Mouse (Mus musculus) heart, embryonic 15.5 days (tissue): Measurements from ENCODE around the gene Gpr15. TPM values are rescaled to one million over a fixed set of nuclear protein-coding genes. Genes with fewer than 3 reads are reported as not detected.

Experiments
- ATAC-seq: fragments of 200-750 bp; cut with Nextera tagmentation; replicated peaks from 2 replicates; pipeline ENCODE4 v1.8.0; 2017; ENCODE audit warnings: low read depth, moderate TSS enrichment; ENCODE audit not compliant: insufficient number of reproducible peaks, insufficient read depth, low FRiP score
- H3K27ac ChIP-seq: fragments of 300-500 bp; sonication (generic); 2 replicates; pipeline ENCODE4 v1.5.1; 2015; ENCODE audit warnings: mild to moderate bottlenecking, inconsistent platforms
- H3K27me3 ChIP-seq: fragments of 300-500 bp; sonication (generic); 2 replicates; pipeline ENCODE4 v1.6.1; 2015; ENCODE audit warnings: inconsistent platforms
- H3K36me3 ChIP-seq: fragments of 300-500 bp; sonication (generic); 2 replicates; pipeline ENCODE4 v1.6.1; 2015; ENCODE audit warnings: mild to moderate bottlenecking, inconsistent platforms
- H3K4me1 ChIP-seq: fragments of 300-500 bp; sonication (generic); replicated peaks from 2 replicates; pipeline ENCODE4 v1.6.1; 2015; ENCODE audit warnings: inconsistent platforms
- H3K4me2 ChIP-seq: fragments of 300-500 bp; sonication (generic); 2 replicates; pipeline ENCODE4 v1.6.1; 2015; ENCODE audit warnings: inconsistent platforms, mild to moderate bottlenecking, moderate library complexity
- H3K4me3 ChIP-seq: fragments of 300-500 bp; sonication (generic); 2 replicates; pipeline ENCODE4 v1.5.1; 2015; ENCODE audit warnings: mild to moderate bottlenecking, inconsistent platforms
- H3K9ac ChIP-seq: fragments of 300-500 bp; sonication (generic); 2 replicates; pipeline ENCODE4 v1.6.1; 2015; ENCODE audit warnings: mild to moderate bottlenecking, inconsistent platforms
- H3K9me3 ChIP-seq: fragments of 300-500 bp; sonication (generic); replicated peaks from 2 replicates; pipeline ENCODE4 v1.6.1; 2016; ENCODE audit warnings: inconsistent platforms
- WGBS: fragments of 180-500 bp; shearing (Covaris S2); methylation state at CpG from one replicate; pipeline ENCODE4 v1.1.7; 2015; ENCODE audit warnings: mixed read lengths; 5-methylcytosine and 5-hydroxymethylcytosine counted together
- polyA plus RNA-seq: library from polyadenylated mRNA; unstranded; fragments of >200 nt; fragmentation: Nextera tagmentation; extraction: Ambion mirVana; gene quantifications from 2 replicates; pipeline ENCODE4 v1.2.1, GENCODE M21; 2015

Gene Gpr15
- 0.20 TPM in 1 of 2 replicates, not detected in the other for polyA plus RNA-seq

DNA sequence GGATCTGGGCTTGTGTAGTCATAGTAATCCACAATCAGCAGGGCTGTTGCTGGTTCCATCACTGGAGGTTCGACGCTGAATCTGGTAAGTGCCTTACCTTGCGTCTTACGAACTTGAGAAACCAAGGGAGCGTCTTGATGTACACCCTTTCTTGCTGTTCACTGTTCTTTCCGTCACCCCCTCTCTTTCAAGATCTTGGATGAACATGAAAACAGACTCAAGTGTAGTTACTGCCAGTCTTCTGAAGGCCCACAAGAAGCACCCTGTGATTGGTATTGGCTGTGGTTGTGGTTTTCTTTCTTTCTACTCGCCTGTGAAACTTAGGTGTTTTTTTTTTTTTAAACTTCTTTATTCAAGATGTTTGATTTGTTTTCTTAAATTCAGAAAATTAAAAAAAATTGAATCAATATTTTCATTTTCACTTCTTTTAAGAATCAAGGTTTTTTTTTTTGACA is at the start of gene Gpr15:
TSS of gene Gpr15 (minus strand) at position 405 of the 455 bp plus-strand sequence.
- no peak within 1 kb of the TSS for H3K4me3 ChIP-seq
- no peaks in the 10 kb centered on the region for H3K27me3 ChIP-seq
- no peak within 1 kb of the TSS for H3K4me2 ChIP-seq
- no peak within 1 kb of the TSS for H3K27ac ChIP-seq
- no peak for ATAC-seq
- 86% methylated on average over 7 of the region's 7 CpGs for WGBS
- H3K36me3 ChIP-seq = no peaks in the 10 kb centered on the region
- no peaks in the 10 kb centered on the region for H3K9me3 ChIP-seq
- no peak within 1 kb of the TSS for H3K9ac ChIP-seq
- no peaks in the 10 kb centered on the region for H3K4me1 ChIP-seq

DNA sequence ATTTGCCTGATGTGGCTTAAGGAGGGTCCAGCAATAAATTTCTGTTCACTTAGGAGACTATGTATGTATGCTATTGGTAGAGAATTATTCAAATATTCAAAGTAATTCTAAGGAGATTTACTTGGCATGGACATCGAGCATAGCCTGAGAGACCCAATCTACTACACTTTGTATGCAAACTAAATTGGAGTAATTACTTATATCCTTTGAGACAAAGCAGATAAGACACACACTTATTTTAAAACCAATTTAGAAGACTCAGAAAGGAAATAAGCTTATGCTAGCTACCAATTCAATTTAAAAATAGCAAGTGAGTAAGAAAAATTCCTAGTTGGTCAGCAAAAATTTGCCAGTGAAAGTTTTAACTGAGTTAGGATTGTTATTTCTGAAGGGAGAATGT is 44.2 kb upstream of the Gpr15 start, which contains the start of gene Olfr172:
TSS of gene Olfr172 (minus strand) at position 101 of the 400 bp plus-strand sequence.
- Histone ChIP-seq H3K9ac (no peak within 1 kb of the TSS), H3K4me1 (no peaks in the 10 kb centered on the region), H3K36me3 (no peaks in the 10 kb centered on the region), H3K4me3 (no peak within 1 kb of the TSS), H3K4me2 (no peak within 1 kb of the TSS), H3K27me3 (no peaks in the 10 kb centered on the region), H3K9me3 (no peaks in the 10 kb centered on the region), H3K27ac (no peak within 1 kb of the TSS)
- 72% methylated on average over 1 of the region's 1 CpGs for WGBS
- no peak for ATAC-seq

DNA sequence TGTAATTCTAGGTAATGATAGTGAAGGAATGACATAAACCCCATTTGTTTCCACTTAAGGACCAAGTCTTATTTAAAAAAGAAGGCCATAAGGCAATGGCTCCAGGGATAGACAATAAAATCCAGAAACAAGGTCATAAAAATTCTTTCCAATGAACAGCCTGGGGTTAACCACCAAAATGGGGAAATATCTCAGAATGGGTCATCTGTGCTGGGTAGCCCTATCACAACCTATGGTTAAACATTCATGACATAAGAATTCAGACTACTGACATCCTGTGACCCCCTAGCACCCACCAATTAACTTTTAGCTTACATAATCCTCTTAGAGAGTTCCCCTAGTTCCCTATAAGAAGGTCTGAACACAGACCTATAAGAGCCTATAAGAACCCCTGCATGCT is 37.3 kb upstream of the Gpr15 start:
- H3K4me1 ChIP-seq = 0 out of 2 replicates have a peak, but pooled peaks cover under 1% of the 10 kb centered on the region
- H3K4me3 ChIP-seq = no peak overlapping the region
- no peak overlapping the region for H3K27ac ChIP-seq
- no peak for ATAC-seq
- no peaks in the 10 kb centered on the region for H3K27me3 ChIP-seq
- no peaks in the 10 kb centered on the region for H3K9me3 ChIP-seq
- no peaks in the 10 kb centered on the region for H3K36me3 ChIP-seq
- no peak overlapping the region for H3K4me2 ChIP-seq
- no peak overlapping the region for H3K9ac ChIP-seq

- Histone ChIP-seq H3K27me3 (no peaks in the 10 kb centered on the region), H3K4me1 (0 out of 2 replicates have a peak, but pooled peaks cover 2% of the 10 kb centered on the region), H3K9ac (no peak overlapping the region), H3K4me3 (no peak overlapping the region), H3K4me2 (no peak overlapping the region), H3K27ac (no peak overlapping the region), H3K36me3 (no peaks in the 10 kb centered on the region), H3K9me3 (no peaks in the 10 kb centered on the region)
- 18% methylated on average over 1 of the region's 1 CpGs for WGBS
- ATAC-seq = no peak
These were observed 32.4 kb upstream of the Gpr15 start for GRCm38 (mm10) chr16:58751314-58751713.

DNA sequence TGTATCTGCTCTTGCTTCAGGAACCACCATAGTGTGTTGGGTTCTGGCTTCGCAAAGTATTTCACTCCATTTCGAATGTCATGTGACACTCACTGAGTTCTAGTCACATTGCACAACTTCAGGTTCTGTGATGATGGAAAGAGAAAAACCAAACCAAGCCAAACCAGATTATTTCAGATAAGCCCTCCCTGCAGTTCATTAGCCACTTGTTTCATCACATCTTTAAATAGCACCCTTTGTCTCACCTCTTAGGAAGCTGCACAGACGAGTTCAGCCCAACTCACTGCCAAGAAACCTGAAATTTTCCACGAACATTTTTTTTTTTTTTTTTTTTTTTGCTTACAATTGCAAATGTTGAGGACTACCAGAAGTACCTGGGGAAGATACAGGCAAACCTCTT is 27.8 kb upstream of the Gpr15 start:
- 24% methylated on average over 4 of the region's 4 CpGs for WGBS
- Histone ChIP-seq H3K27ac (peak overlapping the region; percentile 17), H3K9me3 (no peaks in the 10 kb centered on the region), H3K9ac (no peak overlapping the region), H3K36me3 (no peaks in the 10 kb centered on the region), H3K4me3 (no peak overlapping the region), H3K4me1 (0 out of 2 replicates have a peak, but pooled peaks cover 2% of the 10 kb centered on the region), H3K4me2 (no peak overlapping the region; the same call in 1 of the 2 replicates), H3K27me3 (no peaks in the 10 kb centered on the region)
- no peak; the same call in 1 of the 2 replicates for ATAC-seq

GRCm38 (mm10) chr16:58740751-58741150 is 21.9 kb upstream of the Gpr15 start:
- Histone ChIP-seq H3K9me3 (no peaks in the 10 kb centered on the region), H3K27ac (no peak overlapping the region), H3K4me1 (no peaks in the 10 kb centered on the region), H3K4me3 (no peak overlapping the region), H3K9ac (no peak overlapping the region), H3K36me3 (no peaks in the 10 kb centered on the region), H3K4me2 (no peak overlapping the region), H3K27me3 (no peaks in the 10 kb centered on the region)
- 92% methylated on average over 5 of the region's 5 CpGs for WGBS
- ATAC-seq = no peak

DNA sequence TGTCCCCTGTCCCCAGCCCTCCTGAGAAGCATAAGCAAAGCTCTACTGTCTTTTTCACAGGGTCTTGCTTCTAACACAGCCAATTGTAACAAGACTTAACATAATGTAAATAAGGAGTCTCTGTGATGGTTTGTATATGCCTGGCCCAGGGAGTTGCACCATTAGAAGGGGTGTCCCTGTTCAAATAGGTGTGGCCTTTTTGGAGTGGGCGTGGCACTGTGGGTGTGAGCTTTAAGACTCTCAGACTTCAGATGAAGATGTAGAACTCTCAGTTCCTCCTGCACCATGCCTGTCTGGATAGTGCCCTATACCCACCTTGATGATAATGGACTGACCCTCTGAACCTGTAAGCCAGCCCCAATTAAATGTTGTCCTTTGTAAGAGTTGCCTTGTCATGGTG is 19.9 kb upstream of the Gpr15 start:
- no peak overlapping the region for H3K9ac ChIP-seq
- no peak overlapping the region for H3K4me3 ChIP-seq
- H3K4me1 ChIP-seq = no peaks in the 10 kb centered on the region
- WGBS = 82% methylated on average over 1 of the region's 1 CpGs
- no peaks in the 10 kb centered on the region for H3K9me3 ChIP-seq
- H3K27ac ChIP-seq = no peak overlapping the region
- H3K36me3 ChIP-seq = peaks cover 5% of the 10 kb centered on the region
- no peak for ATAC-seq
- H3K27me3 ChIP-seq = no peaks in the 10 kb centered on the region
- H3K4me2 ChIP-seq = no peak overlapping the region

DNA sequence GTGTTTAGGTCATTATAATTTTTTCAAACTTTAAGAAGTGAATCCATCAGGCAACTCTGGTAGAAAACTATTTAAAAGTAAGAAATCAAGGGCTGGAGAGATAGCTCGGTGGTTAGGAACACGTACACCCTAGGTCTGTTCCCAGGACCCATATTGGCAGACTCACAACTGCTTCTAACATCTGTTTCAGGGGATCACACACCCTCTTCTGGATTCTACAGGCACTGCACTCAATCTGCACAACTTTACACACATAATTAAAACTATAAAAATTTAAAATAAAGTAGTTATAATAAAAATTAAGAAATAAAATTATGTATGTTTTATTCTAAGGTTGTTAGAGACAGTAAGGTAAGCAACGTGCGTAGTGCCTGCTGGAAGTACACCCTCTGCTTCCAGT is 19.3 kb upstream of the Gpr15 start:
- Histone ChIP-seq H3K4me3 (no peak overlapping the region), H3K4me2 (no peak overlapping the region), H3K36me3 (peaks cover 11% of the 10 kb centered on the region), H3K9me3 (no peaks in the 10 kb centered on the region), H3K27me3 (no peaks in the 10 kb centered on the region), H3K9ac (no peak overlapping the region), H3K4me1 (no peaks in the 10 kb centered on the region), H3K27ac (no peak overlapping the region)
- ATAC-seq = no peak
- 71% methylated on average over 4 of the region's 4 CpGs for WGBS

DNA sequence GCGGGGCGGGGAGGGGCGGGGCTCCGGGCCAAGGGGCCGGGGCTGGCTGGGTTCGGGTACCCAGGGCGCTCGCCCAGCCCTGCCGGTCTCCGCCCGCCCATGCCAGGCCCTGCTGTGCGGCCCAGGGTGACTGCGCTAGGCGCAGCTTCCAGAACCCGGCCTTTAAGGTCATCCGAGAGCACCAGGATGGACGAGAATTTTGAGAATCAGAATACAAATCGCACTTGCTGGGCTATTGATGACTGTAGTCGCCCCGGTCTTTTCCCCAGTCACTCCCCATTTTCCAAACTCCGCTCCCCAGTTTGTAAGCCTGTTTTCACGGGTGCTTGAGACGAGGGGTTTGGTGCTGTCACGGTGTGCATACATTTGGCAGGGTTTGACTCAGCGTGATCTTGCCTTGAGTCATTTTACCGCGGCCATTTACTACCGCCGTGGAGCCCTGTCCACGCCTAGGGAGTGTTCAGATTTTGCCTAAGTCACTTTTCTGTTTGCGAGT is 9.4 kb upstream of the Gpr15 start:
- WGBS = under 1% methylated on average over 26 of the region's 31 CpGs
- peaks cover 34% of the 10 kb centered on the region for H3K36me3 ChIP-seq
- H3K9ac ChIP-seq = peak overlapping the region; percentile 83
- ATAC-seq = peak; percentile 85
- no peaks in the 10 kb centered on the region for H3K27me3 ChIP-seq
- peak overlapping the region; percentile 71 for H3K4me2 ChIP-seq
- H3K4me3 ChIP-seq = peak overlapping the region; percentile 89
- H3K4me1 ChIP-seq = peaks cover 9% of the 10 kb centered on the region
- peak overlapping the region; percentile 94 for H3K27ac ChIP-seq
- no peaks in the 10 kb centered on the region for H3K9me3 ChIP-seq

DNA sequence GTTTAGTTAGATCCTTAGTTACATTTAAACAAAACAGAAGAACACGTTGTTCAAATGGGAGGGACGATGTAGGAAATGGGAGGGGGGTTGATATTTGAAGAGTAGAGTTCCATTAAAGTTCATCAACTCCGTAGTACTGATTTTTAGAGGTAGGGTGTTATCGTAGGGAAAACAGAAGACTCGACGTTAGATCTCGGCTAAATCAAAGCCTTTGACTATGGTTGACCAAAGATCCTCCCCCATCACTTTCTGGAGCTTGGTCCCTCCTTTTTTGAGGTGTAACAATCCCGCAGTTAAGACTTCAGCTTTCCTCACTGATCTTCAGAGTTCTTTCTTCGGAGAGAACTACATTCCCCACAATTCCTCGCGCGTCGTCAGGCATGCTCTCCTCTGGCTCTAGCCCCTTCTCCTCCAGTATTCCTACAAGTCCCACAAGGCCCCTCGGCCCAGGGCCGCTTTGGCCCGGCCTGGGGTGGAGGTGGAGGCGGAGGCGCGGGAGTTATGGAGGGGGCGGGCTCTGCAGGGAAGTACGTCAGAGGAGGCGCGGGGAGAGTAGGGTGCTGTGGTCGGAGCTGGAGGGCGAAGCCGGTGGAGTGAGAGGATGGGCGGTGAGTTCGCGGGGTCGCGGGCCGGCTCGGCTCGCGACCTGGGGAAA is 8.7 kb upstream of the Gpr15 start, which contains the start of gene Cldnd1:
TSS of gene Cldnd1 (plus strand) at position 434 of the 655 bp plus-strand sequence.
- ATAC-seq = peak; percentile 100
- Histone ChIP-seq H3K4me3 (peak within 1 kb of the TSS; percentile 89), H3K9me3 (no peaks in the 10 kb centered on the region), H3K9ac (peak within 1 kb of the TSS; percentile 83), H3K27ac (peak within 1 kb of the TSS; percentile 94), H3K36me3 (peaks cover 28% of the 10 kb centered on the region), H3K4me2 (peak within 1 kb of the TSS; percentile 71), H3K4me1 (peaks cover 9% of the 10 kb centered on the region), H3K27me3 (no peaks in the 10 kb centered on the region)
- 3% methylated on average over 34 of the region's 35 CpGs for WGBS

- H3K9ac ChIP-seq = no peak overlapping the region
- WGBS = 75% methylated on average over 11 of the region's 11 CpGs
- peak overlapping the region; percentile 71 for H3K4me2 ChIP-seq
- H3K9me3 ChIP-seq = no peaks in the 10 kb centered on the region
- no peak for ATAC-seq
- peaks cover 21% of the 10 kb centered on the region for H3K36me3 ChIP-seq
- no peaks in the 10 kb centered on the region for H3K27me3 ChIP-seq
- peaks cover 9% of the 10 kb centered on the region for H3K4me1 ChIP-seq
- no peak overlapping the region for H3K27ac ChIP-seq
- peak overlapping the region; percentile 89 for H3K4me3 ChIP-seq
These were observed 8.0 kb upstream of the Gpr15 start for GRCm38 (mm10) chr16:58726680-58727476.
